Mouse (Mus musculus): Measurements from ENCODE around the gene Masp1.

Masp1 gene

DNA sequence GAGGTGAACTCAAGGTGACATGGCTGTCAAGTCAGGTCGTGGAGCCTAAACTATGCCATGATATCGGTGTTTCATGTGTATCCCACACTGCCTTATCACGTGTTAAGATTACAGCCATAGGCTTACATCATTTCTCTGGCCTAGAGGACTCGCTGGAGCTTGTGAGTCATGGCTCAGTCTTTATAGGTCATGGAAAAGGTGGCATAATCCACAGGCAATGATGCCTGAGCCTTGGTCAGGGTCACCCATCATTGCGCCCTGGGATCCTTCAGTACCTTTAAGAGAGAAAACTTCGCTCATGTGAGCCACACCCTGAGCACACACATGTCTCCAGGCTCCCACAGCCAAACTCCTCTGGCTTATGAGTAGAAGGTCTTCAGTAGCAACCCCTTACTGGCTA, 49.1 kb downstream of the Masp1 start:
- no peak for DNase-seq (ENCODE audit: extremely low read depth, low read depth, low spot score)

DNA sequence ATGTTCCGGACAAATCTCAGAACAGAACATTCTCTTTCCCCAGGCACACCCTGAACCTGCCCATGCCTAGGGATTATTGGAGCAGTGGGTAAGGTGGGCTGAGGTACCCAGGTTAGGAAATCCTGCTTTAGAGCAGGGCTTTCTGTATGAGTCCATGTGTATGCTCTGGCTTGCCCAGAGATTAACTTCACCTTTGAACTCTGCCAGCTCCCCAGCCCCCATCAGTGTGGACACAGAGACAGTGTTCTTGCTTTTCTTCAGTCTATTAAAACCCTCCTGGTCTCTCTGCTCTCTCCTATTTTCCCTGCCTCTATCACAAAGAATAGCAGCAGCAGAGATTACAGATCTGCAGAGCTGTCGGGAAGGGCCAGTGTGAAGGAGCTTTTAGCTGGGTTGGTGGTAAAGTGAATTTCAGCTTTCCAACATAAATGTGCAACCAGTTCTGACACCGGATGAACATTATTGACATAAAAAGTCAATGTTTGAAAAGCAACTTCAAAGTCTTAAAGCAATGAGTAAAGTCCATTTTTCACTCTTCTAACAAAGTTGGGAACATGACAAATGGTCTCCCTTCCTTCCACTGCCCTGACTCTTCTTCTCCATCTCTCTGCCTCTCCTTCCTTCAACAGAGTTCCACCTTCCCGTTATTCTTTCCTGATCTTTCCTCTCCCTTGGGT, 56.8 kb downstream of the Masp1 start:
- DNase-seq (ENCODE audit: extremely low read depth, low read depth, low spot score), result no peak

DNA sequence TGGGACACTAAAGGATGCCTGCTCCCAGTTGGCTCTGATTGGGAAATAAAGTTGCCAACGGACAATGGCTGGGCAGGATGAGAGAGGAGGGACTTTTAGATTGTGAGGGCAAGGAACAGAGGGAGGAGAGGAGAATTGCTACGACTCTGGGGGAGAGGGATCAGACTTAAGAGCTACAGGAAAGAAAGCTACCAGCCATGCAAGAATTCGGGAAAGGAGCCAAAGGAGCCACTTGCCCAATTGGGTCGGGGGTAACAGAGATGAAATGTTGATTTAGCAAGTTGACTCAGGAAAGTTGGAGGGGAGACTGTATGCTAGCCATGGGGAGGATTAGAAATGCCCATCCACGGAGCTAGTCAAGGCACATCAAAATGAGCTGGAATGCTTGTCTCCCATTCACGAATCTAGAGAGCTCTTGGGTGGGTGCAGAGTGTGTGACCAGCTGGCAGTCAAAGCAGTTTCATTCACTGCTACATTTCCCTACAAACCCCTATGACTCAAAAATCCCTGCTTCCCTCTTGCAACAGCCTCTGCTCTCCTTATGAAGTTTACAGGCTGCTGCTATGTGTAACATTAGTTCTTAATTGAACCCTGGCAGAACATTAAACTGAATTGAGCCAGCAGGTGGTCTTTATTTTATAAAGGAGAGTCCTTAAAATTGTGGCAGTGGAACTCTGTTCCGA, 61.6 kb downstream of the Masp1 start:
- DNase-seq (ENCODE audit: extremely low read depth, low read depth, low spot score), result no peak

DNA sequence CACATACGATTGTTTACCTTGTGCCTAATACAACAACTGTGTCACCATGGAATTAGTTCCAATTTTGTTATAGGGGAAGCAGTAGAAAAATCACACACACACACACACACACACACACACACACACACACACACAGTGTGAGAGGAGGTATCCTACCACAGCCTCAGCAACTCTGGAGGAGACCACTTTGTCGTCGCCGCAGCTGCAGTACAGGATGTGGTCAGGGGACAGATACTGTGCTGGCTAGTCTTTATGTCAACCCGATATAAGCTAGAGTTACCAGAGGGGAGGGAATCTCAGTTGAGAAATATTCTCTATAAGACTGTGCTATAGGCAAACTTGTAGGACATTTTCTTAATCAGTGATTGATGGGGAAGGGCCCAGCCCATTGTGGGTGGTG, 63.3 kb downstream of the Masp1 start:
- no peak for DNase-seq (ENCODE audit: extremely low read depth, low read depth, low spot score)

DNA sequence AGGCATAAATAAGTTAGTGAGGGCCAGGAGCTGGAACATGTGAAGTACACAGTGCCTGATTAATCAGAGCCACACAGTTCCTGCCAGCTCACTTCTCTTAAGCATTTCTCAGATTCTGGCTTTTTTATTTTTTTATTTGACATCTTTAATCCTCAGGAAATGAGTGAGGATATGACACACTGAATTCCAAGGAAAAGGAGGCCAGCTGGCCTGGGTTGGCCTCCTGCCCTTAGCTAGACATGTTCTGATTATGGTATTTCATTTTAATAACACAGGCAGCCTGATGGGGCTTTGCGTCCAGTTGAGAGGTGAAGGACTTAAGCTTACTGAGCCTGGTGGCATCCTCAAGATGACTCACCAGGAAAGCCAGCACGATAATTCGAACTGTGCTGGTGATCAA, 64.1 kb downstream of the Masp1 start:
- DNase-seq (ENCODE audit: extremely low read depth, low read depth, low spot score), result no peak

DNA sequence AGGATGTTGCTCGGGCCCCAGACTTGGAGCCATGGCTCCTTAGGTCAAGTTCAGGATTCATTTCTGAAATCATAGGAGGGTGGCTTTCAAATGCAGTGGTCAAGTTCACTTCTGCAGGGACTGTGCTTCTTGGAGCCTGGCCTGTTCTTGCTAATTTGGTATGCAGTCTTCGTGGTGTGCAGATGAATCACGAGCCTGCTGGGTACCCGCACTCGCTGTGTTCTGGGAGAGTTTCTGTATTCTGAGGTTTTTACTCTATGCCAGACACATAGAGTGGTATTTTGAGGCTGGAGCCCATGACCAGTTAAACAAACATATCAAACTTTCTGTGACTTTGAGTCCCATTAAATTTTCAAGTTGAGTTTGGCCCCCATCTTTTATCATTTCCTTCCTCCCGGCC, 66.2 kb downstream of the Masp1 start:
- no peak for DNase-seq (ENCODE audit: extremely low read depth, low read depth, low spot score)

DNA sequence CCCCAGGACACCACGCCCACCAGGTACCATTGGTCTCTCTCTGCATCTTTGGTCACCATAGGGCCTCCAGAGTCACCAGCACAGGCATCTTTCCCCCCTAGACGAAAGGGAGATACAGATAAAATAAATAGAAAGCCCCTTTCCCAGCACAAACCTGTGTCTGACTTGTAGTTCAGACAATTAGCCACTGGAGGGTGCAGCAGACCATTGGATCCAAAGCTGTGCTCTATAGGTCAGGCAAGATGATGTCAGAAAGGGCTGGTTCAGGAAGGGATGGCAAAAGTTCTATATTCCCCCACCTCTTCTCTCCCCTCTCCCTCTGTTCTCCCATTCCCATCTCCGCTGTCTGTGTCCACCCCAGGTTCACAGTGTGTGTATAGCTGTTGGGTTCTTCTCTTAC, 68.1 kb downstream of the Masp1 start:
- no peak for DNase-seq (ENCODE audit: extremely low read depth, low read depth, low spot score)

DNA sequence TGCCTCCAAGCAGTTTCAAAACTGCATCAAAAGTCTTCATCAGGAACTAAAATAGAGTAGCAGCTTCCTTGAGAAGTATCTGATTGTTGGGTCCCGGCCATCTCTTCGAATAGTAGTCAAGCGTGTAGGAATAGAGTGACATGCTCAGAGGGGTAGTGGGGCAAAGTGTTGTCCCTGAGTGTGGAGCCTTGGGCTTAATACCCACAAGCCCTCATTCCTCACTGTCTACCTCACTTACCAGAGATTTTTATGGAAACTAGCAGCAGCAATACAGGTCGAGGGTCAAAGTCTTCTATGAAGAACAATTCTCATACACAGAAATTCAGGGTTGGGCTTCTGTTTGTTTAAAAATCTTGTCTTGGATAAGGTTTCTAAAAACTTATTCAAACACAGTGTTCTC, 69.8 kb downstream of the Masp1 start:
- no peak for DNase-seq (ENCODE audit: extremely low read depth, low read depth, low spot score)

DNA sequence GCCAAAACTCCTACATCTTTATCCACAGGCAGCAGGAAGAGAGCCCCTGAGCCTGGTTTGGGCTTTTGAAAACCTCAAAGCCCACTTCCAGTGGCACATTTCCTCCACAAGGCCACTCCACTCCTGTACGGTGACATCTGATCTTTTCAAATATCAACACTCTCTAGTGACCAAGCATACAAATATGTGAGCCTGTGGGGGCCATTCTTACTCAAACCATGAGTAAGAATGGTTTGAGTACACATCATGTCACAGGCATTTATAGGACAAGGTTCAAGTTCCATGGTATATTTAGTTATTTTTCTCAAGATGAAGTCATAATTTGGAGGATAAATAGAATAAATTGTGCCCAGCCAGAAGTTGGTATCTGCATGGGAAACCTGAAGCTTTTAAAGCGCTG, 70.7 kb downstream of the Masp1 start:
- DNase-seq (ENCODE audit: extremely low read depth, low read depth, low spot score), result no peak

DNA sequence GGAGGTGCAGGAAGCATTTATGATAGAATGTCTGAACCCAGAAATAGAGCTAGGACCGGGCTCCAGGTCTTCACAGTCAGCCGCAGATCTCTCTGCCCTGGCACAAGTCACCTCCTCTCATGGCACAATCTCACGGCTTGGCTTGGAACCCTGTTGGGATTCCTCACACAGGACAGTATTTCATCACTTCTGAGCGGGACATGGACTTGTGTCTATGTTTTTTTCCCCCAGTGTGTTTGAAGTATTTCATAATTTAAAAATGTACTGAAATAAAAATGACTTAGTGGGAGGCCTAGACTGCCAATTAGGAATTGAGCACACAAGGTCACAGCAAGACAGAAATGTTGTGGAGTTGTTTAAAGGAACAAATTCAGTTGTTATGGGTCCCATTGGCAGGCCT, 76.4 kb downstream of the Masp1 start:
- DNase-seq (ENCODE audit: extremely low read depth, low read depth, low spot score), result peak; percentile 31

DNA sequence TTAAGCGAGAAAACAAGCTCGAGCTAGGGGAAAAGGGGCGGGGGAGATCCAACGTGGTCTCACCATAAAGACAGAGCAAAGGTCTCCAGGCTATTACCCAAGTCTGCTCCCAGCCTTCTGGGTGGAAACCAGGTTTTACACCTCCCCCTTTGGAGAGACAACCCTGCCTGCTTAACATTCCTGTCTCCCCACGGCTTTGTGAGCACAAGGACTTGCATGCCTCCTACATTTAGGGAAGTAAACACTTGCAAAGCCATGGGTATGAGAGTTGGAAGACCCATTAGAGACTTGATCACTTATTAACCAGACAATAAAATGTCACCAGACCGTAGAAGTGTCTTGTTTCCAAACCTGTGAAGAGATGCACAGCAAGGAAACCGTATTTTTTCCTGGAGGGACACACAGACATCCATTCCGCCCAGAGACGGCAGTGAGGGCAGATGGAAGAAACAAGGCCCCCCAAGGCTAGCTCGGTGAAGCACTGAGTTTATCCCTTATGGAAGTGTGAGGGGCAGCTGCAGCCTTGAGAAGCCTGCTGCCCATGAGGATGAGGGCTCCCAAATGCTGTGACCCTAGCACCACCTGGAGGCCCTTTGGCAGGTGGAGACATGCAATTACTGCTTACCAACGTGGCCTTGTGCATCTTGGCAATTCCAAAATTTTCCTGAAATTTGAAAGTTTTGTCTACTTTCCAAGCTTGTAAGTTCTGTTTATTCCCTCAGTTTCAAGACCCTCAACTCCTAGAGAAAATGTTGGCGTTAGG, 83.0 kb downstream of the Masp1 start:
- DNase-seq (ENCODE audit: extremely low read depth, low read depth, low spot score), result no peak

DNA sequence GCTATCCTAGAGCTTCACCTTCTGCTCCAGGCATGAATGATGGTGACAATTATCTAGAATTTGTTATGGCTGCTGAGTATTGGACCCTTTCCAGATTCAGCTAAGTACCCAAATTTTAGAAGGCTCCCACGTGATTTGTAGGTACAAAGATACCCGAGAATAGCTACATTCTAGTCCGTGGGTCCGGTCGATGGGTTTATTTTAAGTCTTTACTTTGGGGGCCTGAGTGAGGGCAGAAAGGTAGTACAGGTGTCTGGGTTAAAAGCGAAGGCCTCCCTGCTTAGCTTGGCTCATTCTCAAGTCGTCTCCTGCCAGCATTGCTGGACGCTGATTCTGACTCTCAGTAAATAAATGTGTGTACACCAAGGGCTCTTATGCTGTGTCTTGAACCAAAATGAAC, 90.6 kb downstream of the Masp1 start:
- no peak for DNase-seq (ENCODE audit: extremely low read depth, low read depth, low spot score)

DNA sequence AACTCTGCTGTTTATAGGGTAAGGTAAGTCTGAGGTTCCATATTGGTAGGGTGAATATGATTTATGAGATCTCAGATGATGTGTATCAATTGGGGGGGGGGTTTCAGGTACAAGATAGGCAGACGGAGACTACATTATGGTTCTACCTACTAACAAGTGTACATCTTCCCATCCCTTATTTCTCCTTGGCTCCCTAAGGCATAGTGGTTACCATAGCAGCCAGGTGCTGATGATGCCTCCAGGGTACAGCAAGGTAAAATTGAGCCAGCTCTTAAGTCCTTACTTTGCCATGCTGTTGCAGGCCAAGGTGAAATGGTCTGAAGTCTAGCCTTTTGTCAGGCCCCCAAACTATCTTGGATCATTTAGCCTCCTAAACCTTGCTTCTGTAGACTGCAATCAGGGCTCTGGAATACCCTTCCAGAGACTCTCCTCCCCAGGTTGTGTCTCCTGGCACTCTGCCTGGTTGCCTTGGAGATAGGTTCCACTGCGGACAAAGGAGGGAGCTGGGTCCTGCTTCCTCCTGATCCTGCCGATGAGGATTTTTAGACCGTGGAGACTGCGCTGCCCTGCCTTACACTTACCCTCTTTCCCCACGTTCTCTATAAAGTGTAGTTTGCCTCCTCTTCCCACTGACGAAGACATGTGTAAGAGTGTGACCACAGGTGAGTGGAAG, 91.8 kb downstream of the Masp1 start, which contains the start of gene Rtp1:
Gene Rtp1 (plus strand): TSS at position 487 of the 673 bp plus-strand sequence.
- no peak for DNase-seq (ENCODE audit: extremely low read depth, low read depth, low spot score)

DNA sequence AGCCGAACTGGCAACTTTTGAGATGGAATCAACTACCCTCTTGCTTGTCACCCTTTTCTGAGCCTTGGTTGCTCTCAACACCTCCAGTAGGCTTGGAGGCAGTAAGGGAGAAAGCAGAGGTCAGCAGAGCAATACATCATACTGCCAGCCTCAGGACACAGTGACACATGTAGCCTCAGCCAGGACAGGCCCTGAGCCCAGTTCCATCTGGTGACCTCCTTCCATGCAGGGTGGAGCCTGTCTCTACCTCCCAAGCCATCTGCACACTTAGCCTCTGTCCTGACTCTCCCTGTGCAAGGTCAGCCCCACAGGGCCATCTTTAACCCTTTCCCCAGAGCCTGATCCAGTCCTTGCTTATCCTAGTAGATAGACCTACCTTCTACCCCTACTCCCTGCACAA, 92.9 kb downstream of the Masp1 start:
- no peak for DNase-seq (ENCODE audit: extremely low read depth, low read depth, low spot score)

DNA sequence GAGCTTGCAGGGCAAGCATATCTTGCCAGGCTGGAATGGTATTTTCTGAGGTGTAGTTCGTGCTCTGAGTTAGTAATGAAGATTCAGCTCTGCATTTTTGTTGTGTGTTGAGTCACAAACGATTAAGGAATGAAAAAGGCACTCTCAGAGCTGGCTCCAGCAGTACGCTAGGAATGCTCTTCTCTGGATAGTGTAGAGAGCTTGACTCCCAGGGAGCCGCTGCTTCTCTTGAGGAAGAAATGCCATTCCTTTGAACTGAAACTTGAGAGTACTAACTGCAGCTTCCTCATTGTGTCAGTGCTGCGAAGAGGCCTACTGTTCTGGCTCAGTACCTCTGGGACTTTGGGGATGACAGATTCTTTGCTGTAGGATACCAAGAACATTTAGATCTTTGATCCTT, 96.8 kb downstream of the Masp1 start:
- no peak for DNase-seq (ENCODE audit: extremely low read depth, low read depth, low spot score)

DNA sequence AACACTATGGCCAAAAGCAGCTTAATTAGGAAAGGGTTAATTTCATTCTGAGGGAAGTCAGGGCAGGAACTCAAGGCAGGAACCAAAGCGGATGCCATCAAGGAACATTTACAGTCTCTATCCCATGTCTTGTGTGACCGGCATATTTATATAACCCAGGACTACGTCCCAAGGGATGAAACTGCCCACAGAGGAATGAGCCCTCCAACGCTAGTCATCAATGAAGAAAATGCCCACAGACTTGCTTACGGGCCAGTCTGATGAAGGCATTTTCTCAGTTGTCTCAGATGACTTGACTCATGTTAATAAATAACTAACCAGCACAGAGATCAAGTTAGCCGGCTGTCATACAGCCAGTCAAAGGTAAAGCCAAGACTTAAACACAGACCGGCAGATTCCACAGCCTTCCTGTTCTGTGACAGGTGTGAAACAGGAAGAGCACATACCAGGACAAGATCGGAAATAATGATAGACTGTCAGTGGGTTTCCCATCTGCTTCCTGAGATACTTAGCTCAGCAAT, 101.0 kb downstream of the Masp1 start:
- no peak for DNase-seq (ENCODE audit: extremely low read depth, low read depth, low spot score)

DNA sequence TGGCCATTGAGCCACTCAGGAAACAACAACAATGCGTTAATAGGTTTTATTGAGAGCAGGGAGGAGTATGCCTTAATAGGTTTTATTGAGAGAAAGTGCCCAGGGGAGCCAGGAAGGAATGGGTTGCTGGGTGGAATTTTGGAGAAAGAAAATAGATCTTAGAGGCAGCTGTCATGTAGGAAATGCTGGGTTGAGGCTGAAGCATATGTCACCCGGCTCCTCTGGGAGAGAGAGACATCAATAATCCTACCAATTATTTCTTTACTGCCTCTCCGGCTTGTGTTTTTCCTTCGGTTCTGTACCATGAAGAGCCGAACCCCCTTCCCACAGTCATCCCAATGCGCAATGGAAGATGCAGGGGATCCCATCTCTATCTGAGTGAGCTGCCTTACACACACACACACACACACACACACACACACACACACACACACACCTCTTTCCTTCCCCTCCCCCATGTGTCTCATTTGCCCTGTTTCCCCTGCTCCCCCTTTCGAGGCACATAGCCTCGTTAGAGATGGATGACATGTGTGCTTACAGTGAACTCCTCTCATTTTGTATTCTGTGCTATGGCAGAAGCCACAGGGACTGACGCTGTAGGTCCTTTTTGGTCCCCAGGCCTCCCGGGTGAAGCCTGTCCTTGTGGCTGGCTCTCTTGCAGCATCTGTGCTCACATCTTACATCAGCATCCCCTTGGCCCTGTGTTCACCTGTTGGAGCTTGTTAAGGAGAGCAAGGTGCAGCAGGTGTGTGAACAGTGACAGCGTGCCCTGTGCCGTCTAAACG, 103.0 kb downstream of the Masp1 start:
- DNase-seq (ENCODE audit: extremely low read depth, low read depth, low spot score), result no peak

DNA sequence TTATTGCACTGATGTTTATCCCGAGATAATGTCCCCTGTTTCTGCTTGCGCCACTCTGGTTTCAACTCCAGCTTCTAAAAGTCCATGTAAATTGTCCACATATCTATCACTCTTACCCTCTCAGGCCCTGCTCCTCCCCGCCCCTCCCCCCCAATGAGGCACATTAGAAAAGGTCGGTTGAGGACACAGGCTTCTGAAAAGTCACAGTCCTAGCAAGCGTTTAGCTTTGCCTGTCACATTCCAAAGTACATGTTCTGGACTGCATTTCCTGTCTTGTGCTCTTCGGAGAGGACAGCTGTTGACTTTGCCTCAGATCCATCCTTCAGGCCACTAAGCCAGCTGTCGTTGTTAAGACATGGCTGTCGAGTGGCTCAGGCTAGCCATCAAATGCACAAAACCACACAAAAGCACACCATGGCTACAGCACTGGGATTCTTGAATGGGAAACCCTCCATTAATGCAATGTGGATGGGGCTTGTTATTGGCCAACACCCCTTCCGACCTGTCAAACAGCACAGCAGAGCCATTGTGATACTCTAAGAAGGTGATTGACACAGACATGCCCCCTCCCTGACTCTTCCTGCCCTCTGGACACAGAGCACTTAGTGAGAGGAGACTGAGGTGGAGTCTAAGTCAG, 103.8 kb downstream of the Masp1 start:
- DNase-seq (ENCODE audit: extremely low read depth, low read depth, low spot score), result no peak

DNA sequence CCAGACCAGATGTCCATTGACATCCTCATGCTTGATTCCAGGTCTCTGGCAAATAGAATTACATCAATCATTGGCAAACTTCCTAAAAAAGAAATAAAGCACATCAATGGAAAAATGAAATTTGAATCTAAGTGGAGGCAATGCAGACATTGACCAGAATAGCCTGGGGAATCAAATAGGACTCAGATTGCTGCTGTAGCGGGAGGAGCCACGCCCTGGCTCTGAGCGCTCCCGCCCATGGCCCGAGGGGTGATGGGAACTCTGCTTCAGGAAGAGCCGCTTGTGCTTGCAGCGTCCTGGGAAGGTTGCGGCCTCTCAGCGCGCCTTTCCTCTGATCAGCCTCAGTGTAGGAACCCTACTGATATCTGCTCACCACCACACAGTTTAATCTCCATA, 104.4 kb downstream of the Masp1 start:
- DNase-seq (ENCODE audit: extremely low read depth, low read depth, low spot score), result no peak

DNA sequence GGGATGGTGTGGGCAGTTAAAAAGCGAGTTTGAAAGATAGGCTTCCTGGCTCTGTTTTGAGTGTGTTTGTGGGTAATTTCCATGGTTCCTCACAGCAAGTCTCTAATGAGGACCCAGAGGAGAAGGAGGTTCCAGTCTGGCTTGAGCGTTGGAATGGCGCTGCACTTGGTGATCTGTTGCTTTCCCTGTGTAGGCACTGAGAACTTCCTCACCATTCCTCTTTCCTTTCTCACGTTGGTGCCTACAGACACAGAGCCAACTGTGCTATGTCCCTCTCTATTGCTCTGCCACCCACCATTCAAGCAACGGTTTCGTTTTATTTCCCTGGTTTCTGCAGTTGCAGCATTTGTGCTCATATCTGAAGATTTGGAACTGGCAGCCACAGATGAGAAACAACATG, 107.7 kb downstream of the Masp1 start:
- no peak for DNase-seq (ENCODE audit: extremely low read depth, low read depth, low spot score)
